Mouse (Mus musculus): Measurements from ENCODE around the gene Phyhd1.

Phyhd1 gene

DNA sequence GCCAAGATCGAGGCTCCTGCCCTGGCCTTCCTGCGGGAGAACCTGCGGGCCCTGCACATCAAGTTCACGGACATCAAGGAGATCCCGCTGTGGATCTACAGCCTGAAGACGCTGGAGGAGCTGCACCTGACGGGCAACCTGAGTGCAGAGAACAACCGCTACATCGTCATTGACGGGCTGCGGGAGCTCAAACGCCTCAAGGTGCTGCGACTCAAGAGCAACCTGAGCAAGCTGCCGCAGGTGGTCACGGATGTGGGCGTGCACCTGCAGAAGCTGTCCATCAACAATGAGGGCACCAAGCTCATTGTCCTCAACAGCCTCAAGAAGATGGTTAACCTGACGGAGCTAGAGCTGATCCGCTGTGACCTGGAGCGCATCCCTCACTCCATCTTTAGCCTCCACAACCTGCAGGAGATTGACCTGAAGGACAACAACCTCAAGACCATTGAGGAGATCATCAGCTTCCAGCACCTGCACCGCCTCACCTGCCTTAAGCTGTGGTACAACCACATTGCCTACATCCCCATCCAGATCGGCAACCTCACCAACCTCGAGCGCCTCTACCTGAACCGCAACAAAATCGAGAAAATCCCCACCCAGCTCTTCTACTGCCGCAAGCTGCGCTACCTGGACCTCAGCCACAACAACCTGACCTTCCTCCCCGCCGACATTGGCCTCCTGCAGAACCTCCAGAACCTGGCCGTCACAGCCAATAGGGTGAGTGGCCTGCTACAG is 9.2 kb upstream of the Phyhd1 start:
- no peak for DNase-seq (ENCODE audit: low spot score)

DNA sequence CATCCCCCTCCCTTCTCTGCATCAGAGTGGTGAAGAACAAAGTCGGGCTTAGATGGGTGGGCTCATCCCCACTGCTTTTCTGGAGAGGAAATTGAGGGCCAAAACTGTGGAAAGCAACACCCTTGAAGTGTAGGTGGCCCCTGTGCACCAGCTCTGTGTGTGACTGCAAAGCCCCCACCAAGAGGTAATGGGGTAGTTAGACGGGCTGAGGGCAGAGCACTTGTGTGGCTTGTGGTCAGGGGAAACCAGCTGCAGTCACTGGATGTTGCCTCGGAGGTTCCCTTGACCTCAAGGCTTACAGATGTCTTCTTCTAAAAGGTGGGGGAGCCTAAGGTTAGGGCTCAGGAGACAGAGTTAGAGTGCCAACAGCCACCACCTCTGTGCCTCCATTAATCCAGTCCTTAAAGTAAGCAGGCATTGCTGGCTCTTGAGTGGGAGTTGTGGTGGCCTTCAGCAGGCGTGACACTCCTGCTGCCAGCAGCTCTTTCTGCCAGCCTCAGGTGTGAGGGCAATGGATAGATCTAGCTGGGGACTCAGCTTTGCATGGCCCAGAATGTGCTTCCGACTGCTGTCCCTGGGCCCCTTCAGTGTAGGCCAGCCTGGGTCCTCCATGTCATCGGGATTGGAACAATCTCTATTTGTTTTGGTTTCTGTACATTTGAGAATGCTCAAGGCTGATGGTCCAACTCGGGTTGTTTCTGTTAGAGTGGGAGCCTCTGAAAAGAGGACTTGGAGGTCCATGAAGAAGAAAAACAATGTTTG is 8.1 kb upstream of the Phyhd1 start:
- DNase-seq (ENCODE audit: low spot score) = no peak

GRCm38 (mm10) chr2:30258600-30258999 is 7.4 kb upstream of the Phyhd1 start:
- no peak for DNase-seq (ENCODE audit: low spot score)

DNA sequence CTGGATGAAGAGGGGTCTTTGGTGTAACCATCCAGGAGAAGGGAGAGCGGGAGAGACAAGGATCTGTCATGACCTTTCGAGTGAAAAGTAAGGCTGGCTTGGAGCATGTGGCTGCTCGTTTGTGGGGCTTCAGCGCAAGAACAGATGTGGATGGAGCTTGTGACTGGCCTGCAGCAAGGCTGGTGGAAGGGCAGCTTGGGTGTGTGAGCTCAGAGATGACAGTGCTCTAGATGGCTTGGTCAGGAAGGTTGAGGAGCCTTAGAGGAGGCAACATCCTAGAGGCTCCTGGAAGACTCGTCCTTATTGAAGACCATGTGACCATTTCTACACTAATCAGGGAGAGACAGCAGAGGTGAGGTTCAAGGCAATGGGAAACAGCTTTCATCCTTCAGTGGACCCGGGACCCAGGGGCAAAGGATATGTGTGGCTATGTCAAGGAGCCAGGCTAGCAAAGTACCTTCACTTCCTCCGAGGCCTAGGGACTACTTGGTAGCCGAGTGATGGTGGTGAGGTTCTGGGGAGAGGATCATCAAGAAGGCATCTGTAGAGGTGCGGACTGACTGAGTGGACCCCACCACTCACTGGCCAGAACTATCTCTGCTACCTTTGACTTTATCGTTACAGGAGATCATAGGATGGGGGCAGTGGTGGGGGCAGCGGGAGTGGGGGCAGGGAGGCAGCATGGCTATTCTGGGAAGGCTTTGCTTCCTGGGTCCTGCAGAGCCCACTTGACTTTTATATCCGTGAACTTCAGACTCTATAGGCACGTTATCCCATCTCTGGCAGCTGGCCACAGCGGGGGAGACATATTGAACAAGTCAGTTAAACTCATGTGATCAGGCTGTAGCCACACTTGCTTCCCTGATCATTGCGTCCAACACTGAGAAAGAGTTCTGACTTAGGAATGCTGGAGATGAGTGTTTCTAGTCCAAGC is 6.6 kb upstream of the Phyhd1 start:
- DNase-seq (ENCODE audit: low spot score) = no peak

DNA sequence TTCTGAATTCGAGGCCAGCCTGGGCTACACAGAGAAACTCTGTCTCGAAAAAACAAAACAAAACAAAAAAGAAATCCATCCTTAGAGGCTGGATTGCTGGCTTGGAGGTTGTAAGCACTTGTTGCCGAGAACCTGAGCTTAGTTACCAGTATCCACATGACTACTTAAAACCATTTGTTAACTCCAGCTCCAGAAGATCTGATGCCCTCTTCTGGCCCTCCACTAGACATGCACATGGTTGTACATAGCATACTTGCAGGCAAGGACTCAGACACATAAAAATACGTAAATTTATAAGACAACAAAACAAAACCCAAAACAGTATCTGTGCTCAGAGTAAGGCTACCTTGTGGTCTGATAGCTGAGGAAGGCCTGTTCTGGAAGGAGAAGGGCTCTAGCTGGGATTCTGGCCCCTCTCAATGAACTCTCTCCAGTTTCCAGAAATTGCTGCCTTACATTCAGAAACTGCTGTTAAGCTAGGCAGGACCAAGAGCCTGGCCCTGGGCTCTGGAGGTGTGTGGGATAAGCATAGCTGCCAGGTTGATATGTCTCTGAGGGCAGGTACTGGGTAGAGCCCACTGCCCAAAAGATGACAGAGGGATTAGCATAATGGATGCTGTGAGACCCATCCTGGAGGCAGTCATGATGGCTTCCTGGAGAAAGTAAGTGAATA is 4.8 kb upstream of the Phyhd1 start:
- DNase-seq (ENCODE audit: low spot score) = no peak

DNA sequence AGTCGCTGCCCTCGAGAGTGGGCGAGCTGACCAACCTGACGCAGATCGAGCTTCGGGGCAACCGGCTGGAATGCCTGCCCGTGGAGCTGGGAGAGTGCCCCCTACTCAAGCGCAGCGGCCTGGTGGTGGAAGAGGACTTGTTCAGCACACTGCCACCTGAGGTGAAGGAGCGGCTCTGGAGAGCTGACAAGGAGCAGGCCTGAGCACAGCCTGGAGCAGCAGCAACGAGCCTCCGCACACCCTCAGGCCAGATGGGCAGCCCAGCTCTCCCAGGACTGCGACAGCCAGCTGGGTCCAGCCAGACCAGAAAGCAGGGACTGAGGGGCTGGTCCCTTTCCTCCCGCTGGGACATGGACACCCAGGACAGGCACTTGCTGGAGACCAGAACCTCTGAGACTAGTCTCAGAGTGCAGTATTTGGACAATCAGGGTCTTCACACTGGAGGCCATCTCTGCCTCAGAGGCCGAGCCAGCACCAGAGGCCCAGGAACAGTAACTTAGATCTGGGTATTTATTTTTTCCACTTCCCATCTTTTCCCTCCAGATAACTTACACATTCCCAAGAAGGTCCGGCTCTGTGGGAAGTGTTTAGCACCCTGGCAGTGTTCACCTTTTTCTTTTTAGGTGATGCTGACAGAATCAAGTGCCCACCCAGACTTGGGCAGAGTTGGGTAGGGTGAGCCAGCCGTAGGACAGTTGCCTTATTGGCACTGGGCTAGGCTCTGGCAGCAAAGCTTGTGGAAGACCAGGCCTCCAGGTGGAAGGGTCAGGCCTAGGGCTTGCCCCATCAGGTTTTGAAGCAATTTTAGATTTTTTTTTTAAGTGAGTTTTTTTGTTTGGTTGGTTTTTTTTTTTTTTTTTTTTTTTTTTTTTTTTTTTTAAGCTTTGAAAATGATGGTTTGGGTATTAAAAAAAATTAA is 3.8 kb upstream of the Phyhd1 start:
- DNase-seq (ENCODE audit: low spot score) = no peak

DNA sequence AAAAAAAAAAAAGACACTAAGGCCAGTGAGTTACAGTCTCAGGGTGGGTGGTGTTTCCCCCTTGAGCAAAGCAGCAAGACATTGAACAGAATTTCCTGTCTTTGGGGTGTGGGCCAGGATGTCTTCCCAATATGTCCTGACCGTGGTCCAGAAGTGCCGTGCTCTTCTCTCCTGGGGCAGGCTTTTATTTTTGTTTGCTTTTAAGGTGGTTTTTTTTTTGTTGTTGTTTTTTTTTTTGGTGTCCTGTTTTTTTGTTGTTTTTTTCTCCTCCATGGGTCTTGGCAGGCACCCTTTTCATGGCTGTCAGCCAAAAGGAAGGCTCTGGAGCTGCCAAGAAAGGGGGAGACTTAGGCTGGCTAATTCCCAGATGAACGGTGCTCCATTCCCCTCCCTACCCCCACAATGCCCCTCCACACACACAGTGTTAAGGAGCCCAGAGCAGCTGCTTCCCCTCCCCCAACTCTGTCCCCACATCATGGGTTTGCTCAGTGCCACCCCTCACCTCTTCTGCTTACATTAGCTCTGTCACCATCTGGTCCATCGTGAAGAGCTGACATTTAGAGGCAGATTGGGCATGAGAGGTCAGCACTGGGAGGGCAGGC is 3.1 kb upstream of the Phyhd1 start:
- DNase-seq (ENCODE audit: low spot score) = no peak

- DNase-seq (ENCODE audit: low spot score) = no peak
These were observed 2.2 kb upstream of the Phyhd1 start for GRCm38 (mm10) chr2:30263811-30264210.

DNA sequence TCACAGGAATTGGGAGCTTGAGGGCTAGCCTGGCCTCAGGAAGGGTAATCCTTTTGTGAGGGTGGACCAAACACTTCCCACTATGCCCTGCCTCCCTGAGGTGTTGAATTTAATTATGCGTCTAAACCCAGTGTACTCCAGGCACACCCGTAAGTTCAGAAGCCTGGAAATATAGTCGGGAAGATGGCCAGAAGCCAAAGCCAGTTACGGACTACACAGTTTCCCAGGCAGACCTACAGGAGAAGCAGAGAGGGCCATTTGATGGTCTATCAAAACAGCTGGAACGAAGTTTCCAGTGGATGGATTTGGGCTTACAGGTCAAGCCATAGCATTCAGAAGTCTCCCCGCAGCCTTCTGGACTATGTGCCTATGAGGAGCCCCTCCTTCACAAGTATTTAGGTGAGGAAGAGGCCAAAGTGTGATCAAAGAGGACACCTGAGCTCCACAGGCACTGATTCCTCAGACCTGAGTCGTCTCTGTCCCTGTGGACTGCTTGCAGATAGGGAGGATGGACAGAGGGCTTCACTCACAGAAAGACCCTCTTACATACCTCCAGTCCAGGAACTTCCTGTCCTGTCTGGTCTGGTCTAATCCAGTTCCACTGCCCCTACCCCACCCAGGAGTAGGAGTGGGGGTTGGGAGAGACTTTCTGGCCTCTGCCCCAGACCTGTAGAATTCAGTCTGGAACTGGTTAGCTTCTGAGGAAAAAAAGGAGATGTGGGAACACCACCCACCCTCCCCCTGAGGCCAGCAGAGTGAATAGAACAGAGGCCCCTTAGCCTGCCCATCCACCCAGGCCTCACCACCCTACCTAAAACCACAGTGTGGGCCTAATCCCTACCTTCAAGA is 1.1 kb upstream of the Phyhd1 start:
- DNase-seq (ENCODE audit: low spot score) = no peak

DNA sequence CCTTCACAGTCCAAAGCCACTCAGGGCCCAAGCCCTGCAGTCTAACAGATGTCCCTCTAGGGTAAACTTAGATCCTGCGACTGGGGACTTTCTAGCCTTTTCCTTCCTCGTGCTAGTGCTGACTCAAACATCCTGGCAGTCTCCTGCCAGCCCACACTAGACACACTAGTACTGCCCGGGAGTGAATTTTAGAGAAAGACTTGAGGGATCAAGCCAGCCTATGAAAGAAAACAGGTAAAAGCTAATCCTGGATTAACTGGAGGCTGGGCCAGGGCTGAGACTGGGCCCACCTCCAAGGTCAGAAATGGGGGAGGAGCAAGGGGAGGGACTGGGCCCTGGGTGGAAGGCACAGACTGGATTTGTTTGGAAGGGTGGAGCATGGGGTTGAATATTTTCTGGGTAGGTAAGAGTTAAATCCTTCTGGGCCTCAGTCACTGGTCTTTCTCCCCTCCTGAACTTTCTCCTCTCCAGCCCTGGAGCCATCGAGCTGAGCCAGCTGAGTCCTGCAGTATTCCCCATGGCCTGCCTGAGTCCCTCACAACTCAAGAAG is 464 bp downstream of the Phyhd1 start:
- DNase-seq (ENCODE audit: low spot score) = no peak

- DNase-seq (ENCODE audit: low spot score) = no peak
These were observed 1.5 kb downstream of the Phyhd1 start for GRCm38 (mm10) chr2:30267466-30267865.

DNA sequence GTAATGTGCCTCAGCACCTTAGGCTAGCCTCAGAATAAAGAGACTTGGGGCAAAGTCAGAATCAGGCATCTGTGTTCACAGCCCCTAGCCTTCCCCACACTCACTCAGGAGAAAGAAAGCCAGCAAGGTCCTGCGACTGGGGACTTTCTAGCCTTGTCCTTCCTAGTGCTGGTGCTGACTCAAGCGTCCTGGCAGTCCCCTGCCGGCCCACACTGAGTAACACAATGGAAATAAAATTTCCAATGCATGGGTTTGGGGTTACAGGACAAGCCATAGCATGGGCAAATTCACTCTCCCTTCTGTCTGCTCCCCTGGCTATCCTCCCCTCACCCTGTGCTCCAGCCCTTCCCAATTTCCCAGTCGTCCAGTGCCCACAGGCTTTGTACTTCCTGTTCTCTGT is 2.4 kb downstream of the Phyhd1 start:
- no peak for DNase-seq (ENCODE audit: low spot score)

- no peak for DNase-seq (ENCODE audit: low spot score)
These were observed 3.4 kb downstream of the Phyhd1 start for GRCm38 (mm10) chr2:30269241-30269990.

DNA sequence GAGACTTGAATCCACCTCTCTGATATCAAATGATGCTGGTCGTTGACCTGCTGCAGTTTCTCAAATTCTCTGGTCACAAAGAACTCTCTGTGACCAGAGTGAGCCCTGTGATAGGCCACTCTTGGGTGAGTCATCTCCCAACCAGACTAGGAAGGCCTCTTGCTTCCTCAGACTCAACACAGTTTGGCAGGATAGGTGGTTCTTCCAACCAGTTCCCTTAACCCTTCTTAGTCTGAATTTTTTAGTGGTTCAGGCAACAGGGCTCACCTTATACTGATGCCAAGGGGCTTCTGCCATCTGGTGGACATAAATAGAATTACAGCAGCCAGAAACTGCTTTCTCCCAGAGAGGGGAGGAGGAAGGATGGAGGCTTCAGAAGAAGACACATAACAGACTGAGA is 4.1 kb downstream of the Phyhd1 start:
- peak; percentile 66 for DNase-seq (ENCODE audit: low spot score)

DNA sequence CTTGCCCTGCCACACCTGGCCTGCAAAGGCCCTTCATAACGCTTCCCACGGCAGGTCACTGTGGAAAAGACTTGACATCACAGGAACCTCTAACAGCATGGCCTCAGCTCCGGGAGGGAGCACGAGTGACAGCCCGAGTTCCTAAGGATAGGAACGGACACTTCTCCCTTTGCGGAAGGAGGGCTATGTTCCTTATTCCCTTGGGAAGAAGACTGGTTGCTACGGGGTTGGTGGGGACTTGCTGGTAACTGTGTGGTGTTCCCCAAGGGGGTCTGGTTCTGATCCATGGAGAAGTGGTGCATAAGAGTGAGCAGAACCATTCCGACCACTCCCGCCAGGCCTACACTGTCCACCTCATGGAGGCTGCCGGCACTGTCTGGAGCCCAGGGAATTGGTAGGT is 14.7 kb downstream of the Phyhd1 start, which contains the start of gene Gm28038:
Gm28038 (plus strand) TSS at position 301 of the 400 bp plus-strand sequence.
- DNase-seq (ENCODE audit: low spot score) = no peak

GRCm38 (mm10) chr2:30281651-30282050 is 15.6 kb downstream of the Phyhd1 start:
- no peak for DNase-seq (ENCODE audit: low spot score)

DNA sequence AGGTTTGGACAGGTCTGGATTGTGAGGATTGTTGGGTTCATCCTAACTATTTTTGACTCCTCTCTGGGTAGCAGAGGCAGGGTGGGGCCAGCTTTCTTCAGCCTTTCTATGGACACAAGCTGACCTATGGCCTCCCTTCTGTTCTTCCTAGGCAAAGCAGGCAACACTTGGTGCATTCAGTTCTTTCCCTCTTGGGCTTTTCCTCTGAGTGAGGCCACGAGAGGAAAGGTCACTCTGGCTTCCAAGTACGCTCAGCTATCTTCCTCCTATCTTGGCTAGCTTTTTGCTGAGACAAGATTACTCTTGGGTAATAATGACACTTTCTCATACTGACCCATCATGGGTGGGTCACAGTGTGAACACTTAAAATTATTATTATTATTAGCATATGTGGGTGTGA is 17.2 kb downstream of the Phyhd1 start:
- no peak for DNase-seq (ENCODE audit: low spot score)

- DNase-seq (ENCODE audit: low spot score) = no peak
These were observed 19.0 kb downstream of the Phyhd1 start for GRCm38 (mm10) chr2:30285004-30285403.

All from left cerebral cortex, adult 11 months (tissue).